Comparison of ENCODE assay signal across 7 mouse cellular contexts in the genomic region with DNA sequence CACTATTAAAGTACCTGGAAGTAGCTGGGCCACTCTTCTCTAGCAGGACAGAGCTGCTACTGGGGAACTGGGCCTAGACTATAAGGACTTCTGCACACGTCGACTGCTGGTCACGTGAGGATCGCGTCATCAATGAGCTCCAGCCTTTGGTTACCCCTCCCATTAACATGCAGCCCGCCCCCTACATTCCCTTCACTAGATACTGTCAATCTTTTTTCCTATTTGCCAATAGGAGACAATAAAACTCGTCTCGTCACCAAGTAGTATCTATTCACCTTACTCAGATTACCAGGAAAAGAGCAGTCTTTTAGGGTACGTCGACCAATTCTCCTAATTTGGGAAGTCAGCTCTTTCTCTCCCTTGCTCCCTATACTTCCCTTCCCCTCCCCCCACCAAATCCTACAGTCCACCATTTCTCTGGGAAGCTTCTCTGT. TPM values are rescaled to one million over a fixed set of nuclear protein-coding genes. Genes with fewer than 3 reads are reported as not detected.
DNase-seq lines count a peak whose midpoint lies in the region; ATAC-seq and TF ChIP-seq lines count a peak whose summit lies in the region.

A gene (minus strand): TSS at position 225 of the 434 bp plus-strand sequence.

- peak within 1 kb of the TSS; percentile 89 for H3K27ac ChIP-seq in embryonic facial prominence, embryonic 12.5 days
- H3K27ac ChIP-seq in midbrain, embryonic 11.5 days (ENCODE audit: low read depth, low read length): peak within 1 kb of the TSS; percentile 45
- peak within 1 kb of the TSS; percentile 46; the same call in 1 of the 2 replicates for H3K27ac ChIP-seq in small intestine, adult 2 months (ENCODE audit: insufficient read depth, low read depth, low read length)

- peak; percentile 86 for ATAC-seq in embryonic facial prominence, embryonic 12.5 days (ENCODE audit: insufficient number of reproducible peaks, insufficient read depth, low FRiP score, low TSS enrichment)
- peak; percentile 99 for ATAC-seq in granulocyte monocyte progenitor cell, adult 5-6 weeks (replicated peaks; ENCODE audit: poor library complexity, severe bottlenecking)
- ATAC-seq in midbrain, embryonic 11.5 days (ENCODE audit: low FRiP score): peak; percentile 97

- no peaks in the 10 kb centered on the region for H3K4me1 ChIP-seq in embryonic facial prominence, embryonic 12.5 days
- H3K4me1 ChIP-seq in midbrain, embryonic 11.5 days (ENCODE audit: control insufficient read depth, insufficient read depth, low read length): no peaks in the 10 kb centered on the region; the same call in 1 of the 2 replicates
- no peaks in the 10 kb centered on the region for H3K4me1 ChIP-seq in small intestine, adult 2 months (ENCODE audit: control insufficient read depth, insufficient read depth, insufficient read length, low read length)

- intact Hi-C loops in left cerebral cortex, postnatal 4 days (cut with DNase I): no loop called here

- DNase-seq in adrenal gland, postnatal 4 days (ENCODE audit: low spot score in 2 of 2): peak; percentile 12 to 35
- DNase-seq in kidney, adult 11 months: peak; percentile 83
- peak; percentile 79 for DNase-seq in left cerebral cortex, postnatal 4 days
- peak; percentile 94 for DNase-seq in midbrain, embryonic 11.5 days (ENCODE audit: low spot score, missing footprints)

- peaks cover 5% of the 10 kb centered on the region; the same call in 1 of the 2 replicates for H3K27me3 ChIP-seq in embryonic facial prominence, embryonic 12.5 days
- H3K27me3 ChIP-seq in midbrain, embryonic 11.5 days (ENCODE audit: control insufficient read depth, insufficient read depth, low read length): no peaks in the 10 kb centered on the region
- H3K27me3 ChIP-seq in small intestine, adult 2 months (ENCODE audit: control insufficient read depth, insufficient read depth, low read length): no peaks in the 10 kb centered on the region

- H3K9ac ChIP-seq in embryonic facial prominence, embryonic 12.5 days: peak within 1 kb of the TSS; percentile 73
- H3K9ac ChIP-seq in midbrain, embryonic 11.5 days (ENCODE audit: low read length): peak within 1 kb of the TSS; percentile 60

- WGBS in embryonic facial prominence, embryonic 12.5 days: 23% methylated on average over 10 of the region's 10 CpGs
- WGBS in midbrain, embryonic 11.5 days: 16% methylated on average over 10 of the region's 10 CpGs
- WGBS in small intestine, adult 2 months: 7% methylated on average over 10 of the region's 10 CpGs

- peak within 1 kb of the TSS; percentile 50 for H3K4me2 ChIP-seq in embryonic facial prominence, embryonic 12.5 days (replicated peaks)
- H3K4me2 ChIP-seq in midbrain, embryonic 11.5 days: peak within 1 kb of the TSS; percentile 45

- TF ChIP-seq CTCF in small intestine, adult 2 months (IDR thresholded peaks at IDR 0.05; ENCODE audit: extremely low read depth, insufficient read length, insufficient replicate concordance, low read depth, low read length): no peak

- H3K9me3 ChIP-seq in embryonic facial prominence, embryonic 12.5 days: no peaks in the 10 kb centered on the region
- no peaks in the 10 kb centered on the region for H3K9me3 ChIP-seq in midbrain, embryonic 11.5 days (ENCODE audit: control insufficient read depth, low read length)

- H3K36me3 ChIP-seq in embryonic facial prominence, embryonic 12.5 days: no peaks in the 10 kb centered on the region
- no peaks in the 10 kb centered on the region for H3K36me3 ChIP-seq in midbrain, embryonic 11.5 days (ENCODE audit: control insufficient read depth, insufficient read depth, low read length)
- H3K36me3 ChIP-seq in small intestine, adult 2 months (ENCODE audit: control insufficient read depth, insufficient read depth, low read length): no peaks in the 10 kb centered on the region

- peak; percentile 22; the same call in 1 of the 2 replicates for TF ChIP-seq POLR2A in small intestine, adult 2 months (IDR thresholded peaks at IDR 0.05; ENCODE audit: low read depth, low read length)

- H3K4me3 ChIP-seq in embryonic facial prominence, embryonic 12.5 days: peak within 1 kb of the TSS; percentile 57
- H3K4me3 ChIP-seq in midbrain, embryonic 11.5 days (ENCODE audit: low read depth, low read length): peak within 1 kb of the TSS; percentile 49
- peak within 1 kb of the TSS; percentile 61 for H3K4me3 ChIP-seq in small intestine, adult 2 months (ENCODE audit: low read depth, low read length)

RNA-seq across cellular contexts. Expression of the gene that starts here (rescaled TPM):
- total RNA-seq in adrenal gland, postnatal 4 days (2021): 10 to 100 TPM; 66.7 to 82.4 TPM
- polyA plus RNA-seq in embryonic facial prominence, embryonic 12.5 days (2016; fragmentation: Nextera tagmentation; extraction: Ambion mirVana): 191 and 215 TPM in 2 replicates
- total RNA-seq in granulocyte monocyte progenitor cell, adult 5-6 weeks (2014; fragmentation: Nextera tagmentation): 47.6 and 82.8 TPM in 2 replicates
- total RNA-seq in granulocyte monocyte progenitor cell, adult 5-6 weeks (2017): 133 and 145 TPM in 2 replicates
- total RNA-seq in left cerebral cortex, postnatal 4 days (2021): 10 to 100 TPM; 41.2 to 52.0 TPM
- 214 and 243 TPM in 2 replicates for polyA plus RNA-seq in midbrain, embryonic 11.5 days (2014; fragmentation: Nextera tagmentation; extraction: Ambion mirVana)
- polyA plus RNA-seq in small intestine, adult 2 months (2012; rRNA removed): 0.08 and 0.61 TPM in 2 replicates

Comparison
In these comparisons a context has a peak if more than half of its experiments do, and no peak if none do; other contexts are left out.
1. Peak in every context shown above with its lines: DNase-seq, ATAC-seq, H3K4me3 ChIP-seq and H3K27ac ChIP-seq.
2. RNA of the gene that starts here (polyA plus RNA-seq): 191 to 215 TPM in embryonic facial prominence, embryonic 12.5 days and 214 to 243 TPM in midbrain, embryonic 11.5 days; 0.08 to 0.61 TPM in small intestine, adult 2 months; every median in the first group is over 100 times any median in the second.
3. DNase-seq: peak in every context shown above with its lines; median percentile 94 in midbrain, embryonic 11.5 days; 83 in kidney, adult 11 months; 79 in left cerebral cortex, postnatal 4 days; 24 in adrenal gland, postnatal 4 days.